Mouse (Mus musculus) testis, postnatal 14 days (tissue): ENCODE results near the gene Rwdd4a.

ENCODE experiments used
- DNase-seq: peaks from one replicate; pipeline ENCODE4 v3.0.0; 2021; ENCODE audit warnings: low spot score

The Rwdd4a gene

GRCm38 (mm10) chr8:47533344-47534125 lies at the start of gene Rwdd4a, which contains the start of gene Trappc11:
Gene Rwdd4a, plus strand, starts transcription at chr8:47533664.
Gene Trappc11, minus strand, starts transcription at chr8:47533470.
- DNase-seq, result peak; percentile 96

DNA sequence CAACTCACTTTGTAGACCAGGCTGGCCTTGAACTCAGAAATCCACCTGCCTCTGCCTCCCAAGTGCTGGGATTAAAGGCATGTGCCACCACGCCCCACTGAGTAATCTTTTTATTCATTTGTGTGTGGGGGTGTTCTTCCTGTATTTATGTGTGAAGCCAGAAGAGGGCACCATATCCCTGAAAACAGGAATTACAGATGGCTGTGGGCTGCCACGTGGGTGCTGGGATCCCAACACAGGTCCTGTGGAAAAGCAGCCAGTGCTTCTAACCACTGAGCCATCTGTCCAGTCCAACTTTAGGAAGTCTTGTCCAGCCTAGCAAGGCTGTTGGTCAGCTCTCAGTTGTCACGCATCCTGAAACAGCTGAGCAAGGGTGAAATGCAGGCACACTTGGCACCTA lies 46.2 kb upstream of the Rwdd4a start:
- no peak for DNase-seq

- no peak for DNase-seq
Observed at GRCm38 (mm10) chr8:47493106-47493505, 40.4 kb upstream of the Rwdd4a start.

DNA sequence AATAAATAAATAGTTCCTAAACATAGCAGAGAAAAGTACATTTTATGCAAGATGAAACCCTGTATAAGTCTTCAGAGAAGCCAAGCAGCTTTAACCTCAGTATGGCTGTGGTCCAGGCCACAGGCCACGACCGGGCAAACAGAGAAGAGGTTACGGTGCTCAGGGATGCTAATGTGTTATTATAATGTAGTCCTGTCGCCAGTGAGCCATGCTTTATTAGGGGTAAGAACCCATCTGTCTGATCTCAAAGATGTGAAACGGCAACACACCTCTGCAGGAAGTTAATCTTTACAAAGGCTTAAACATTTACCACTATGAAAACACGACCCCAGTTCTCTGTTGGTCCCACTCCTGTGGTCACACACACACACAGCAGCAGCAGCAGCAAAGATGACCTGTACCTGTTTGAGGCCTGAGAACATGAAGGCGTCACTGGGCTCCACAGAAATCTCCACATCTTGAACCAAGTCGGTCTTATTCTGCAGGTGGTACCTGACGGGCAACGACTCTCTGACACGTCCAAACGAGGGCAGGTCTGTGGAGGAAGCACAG lies 38.8 kb upstream of the Rwdd4a start:
- no peak for DNase-seq

- no peak for DNase-seq
Observed at GRCm38 (mm10) chr8:47495428-47495827, 38.0 kb upstream of the Rwdd4a start.

- no peak for DNase-seq
Observed at GRCm38 (mm10) chr8:47501994-47502393, 31.5 kb upstream of the Rwdd4a start.

DNA sequence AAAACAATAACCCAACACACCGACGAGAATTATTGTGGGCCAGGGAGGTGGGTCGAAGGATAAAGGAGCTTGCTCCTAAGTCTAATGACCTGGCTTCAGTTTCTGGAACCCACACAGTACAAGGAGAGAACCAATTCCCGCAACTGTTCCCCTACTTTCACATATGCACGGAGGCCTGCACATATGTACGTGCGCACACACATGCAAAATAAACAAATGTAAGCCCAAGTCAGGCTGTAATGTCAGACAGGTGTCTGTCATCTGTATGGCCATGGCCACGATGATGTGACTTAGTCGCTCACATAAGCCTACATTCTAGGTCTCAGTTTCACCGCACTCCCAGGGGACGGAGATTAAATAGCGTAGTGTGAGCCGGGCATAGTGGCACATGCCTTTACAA lies 30.9 kb upstream of the Rwdd4a start:
- DNase-seq, result no peak

- no peak for DNase-seq
Observed at GRCm38 (mm10) chr8:47505431-47505830, 28.0 kb upstream of the Rwdd4a start.

DNA sequence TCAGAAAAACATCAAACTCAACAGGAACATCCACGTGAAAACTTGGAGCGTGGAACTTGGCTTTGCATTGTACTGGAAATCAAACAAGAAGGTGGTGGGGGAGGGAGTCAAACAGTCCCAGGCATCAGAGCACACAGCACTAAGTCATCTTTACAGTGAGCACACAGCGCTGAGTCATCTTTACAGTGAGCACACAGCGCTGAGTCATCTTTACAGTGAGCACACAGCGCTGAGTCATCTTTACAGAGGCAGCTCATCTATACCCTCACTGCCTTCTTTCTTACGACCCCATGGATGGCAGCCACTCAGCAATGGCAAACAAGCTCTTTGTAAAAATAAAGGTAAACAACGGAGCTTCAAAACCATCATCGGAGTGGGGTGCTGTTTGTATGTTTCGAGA lies 22.5 kb upstream of the Rwdd4a start:
- no peak for DNase-seq

DNA sequence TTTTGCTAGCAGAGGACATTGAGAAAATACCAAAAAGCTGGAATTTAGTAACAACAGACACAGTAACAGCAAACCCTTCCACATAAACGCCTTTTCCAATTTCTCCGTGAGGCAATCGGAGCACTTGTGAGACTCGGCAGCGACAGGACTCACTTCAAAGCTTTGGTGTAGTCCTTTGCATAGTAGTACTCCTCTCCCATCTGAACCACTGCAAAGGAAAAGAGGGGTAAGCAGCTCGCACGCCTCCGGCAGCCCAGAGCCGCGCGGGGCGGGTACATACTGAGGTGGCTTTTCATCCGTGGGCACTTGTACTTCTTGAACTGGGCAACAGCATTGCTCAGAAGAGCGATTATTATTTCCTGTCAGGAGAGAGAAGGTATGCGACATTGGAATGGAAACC lies 19.9 kb upstream of the Rwdd4a start:
- no peak for DNase-seq

DNA sequence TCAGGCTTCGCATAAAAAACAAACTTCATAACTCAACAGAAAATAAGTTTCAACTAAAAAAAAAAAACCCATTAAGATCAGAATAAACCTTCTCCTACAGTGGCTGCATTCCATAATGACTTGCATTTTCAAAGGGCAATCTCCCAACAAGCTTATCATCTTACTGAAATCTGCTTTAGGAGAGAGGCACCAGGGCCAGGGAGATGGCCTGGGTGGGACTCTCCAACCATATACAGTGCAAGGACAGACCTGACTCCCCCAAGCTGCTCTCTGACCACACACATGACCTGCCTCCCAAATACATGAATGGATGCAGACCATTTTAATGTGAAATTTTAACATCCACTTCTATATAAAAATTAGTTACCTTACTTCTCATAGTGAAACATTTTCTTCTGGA lies 5.4 kb upstream of the Rwdd4a start:
- DNase-seq, result no peak

DNA sequence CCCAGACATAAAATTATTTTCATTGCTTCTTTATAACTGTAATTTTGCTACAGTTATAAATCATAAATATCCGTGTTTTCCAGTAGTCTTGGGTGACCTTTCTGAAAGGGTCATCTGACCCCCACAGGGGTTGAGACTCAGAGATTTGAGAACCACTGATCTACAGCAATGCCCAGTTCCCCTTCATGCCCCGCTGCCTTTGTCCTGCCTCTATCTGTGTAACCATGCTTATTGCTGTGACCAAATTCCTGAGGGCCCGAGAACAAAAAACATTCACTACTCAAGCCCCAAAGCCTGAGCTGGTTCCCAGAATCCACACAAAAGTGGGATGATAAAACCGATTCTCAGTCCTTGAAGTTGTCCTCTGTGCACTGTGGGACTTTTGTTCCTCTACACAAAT lies 4.9 kb downstream of the Rwdd4a start:
- no peak for DNase-seq

DNA sequence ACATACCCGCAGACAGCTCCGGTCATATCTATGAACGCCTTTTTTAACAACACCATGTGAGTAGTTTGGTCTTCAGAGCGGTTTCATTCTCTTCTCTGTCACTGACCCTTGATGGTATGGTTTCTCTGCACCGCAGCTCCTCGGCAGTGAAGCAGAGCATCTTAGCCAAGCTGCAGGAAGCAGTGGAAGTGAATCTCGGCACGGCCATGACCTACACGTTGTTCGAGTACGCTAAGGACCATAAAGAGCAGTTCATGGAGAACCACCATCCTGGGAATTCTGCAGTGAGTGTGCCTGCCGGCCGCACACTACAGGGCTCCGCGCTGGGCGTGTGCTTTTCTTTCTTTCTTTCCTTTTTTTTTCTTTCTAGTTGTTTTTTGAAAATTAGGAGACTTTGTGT lies 9.3 kb downstream of the Rwdd4a start:
- DNase-seq, result no peak

DNA sequence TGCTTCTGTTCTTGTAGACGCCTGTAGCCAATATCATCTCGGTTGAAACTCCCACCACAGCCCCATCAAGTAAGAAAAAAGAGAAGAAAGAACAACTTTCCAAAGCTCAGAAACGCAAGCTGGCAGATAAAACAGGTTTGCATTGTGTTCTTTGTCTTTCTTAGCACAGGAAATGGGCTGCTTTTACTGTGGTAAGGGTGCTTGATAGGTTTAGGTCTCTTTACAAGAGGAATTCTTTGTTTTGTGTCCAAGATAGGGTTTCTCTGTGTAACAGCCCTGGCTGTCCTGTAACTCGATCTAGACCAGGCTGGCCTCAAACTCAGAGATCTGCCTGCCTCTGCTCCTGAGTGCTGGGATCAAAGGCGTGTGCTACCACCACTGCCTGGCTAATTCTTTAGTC lies 10.6 kb downstream of the Rwdd4a start:
- DNase-seq, result no peak

- no peak for DNase-seq
Observed at GRCm38 (mm10) chr8:47547102-47547501, 13.6 kb downstream of the Rwdd4a start.

DNA sequence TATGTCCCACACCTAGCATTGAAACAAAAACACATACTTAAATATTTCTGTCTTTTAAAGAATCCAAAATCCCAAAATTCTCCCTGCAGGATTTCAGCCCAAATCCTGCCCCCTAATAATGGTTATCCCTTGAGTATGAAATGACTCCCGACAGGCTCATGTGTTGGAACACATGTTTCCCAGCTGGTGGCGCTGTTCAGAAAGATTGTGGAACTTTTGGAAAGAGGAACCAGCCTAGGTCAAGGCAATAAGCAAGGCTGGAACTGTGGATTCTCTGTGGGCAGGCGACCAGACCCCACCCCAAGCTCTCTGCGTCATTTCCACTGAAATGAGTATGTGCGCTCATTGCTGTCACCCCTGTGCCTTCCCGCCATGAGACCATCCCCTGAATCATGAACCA lies 20.1 kb downstream of the Rwdd4a start:
- no peak for DNase-seq

GRCm38 (mm10) chr8:47556446-47556845 lies 23.0 kb downstream of the Rwdd4a start:
- DNase-seq, result no peak

DNA sequence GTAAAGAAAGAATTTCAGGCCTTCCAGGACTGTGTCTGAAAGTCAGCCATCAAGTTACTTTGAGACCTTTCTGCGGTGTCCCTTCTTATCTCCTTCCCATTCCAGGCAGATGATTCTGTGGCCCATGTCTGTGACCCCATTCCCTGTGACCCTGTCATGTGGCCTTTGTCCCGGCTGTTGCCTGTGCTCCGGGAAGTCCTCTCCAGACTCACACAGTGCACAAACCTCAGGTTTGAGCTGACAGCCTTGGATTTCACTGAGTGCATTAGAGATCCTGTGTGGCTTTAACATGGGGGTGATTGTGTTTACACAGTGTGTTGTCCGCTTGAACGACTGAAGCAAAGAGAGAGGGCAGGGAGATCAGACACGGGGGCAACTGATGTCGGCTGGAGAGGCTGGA lies 24.8 kb downstream of the Rwdd4a start:
- no peak for DNase-seq

DNA sequence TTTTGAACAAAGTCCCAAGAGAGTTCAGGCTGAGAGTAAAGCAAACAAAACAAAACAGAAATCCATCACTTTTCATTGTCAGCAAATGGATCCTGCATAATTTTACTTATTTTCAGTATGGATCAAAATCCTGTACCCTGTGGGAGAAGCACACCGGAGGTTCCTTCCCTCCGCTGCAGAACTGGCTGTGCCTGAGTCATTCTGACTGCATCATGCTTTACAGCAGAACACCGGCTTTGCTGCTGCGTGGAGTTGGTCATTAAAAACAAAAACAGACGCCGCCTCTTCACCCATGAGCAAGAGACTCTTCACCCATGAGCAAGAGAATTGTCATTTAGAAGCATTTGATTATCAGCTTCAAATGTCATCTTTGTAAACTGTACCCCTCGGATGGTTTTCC lies 27.3 kb downstream of the Rwdd4a start:
- DNase-seq, result no peak

- no peak for DNase-seq
Observed at GRCm38 (mm10) chr8:47566551-47566950, 33.1 kb downstream of the Rwdd4a start.

GRCm38 (mm10) chr8:47568098-47568497 lies 34.6 kb downstream of the Rwdd4a start:
- no peak for DNase-seq

DNA sequence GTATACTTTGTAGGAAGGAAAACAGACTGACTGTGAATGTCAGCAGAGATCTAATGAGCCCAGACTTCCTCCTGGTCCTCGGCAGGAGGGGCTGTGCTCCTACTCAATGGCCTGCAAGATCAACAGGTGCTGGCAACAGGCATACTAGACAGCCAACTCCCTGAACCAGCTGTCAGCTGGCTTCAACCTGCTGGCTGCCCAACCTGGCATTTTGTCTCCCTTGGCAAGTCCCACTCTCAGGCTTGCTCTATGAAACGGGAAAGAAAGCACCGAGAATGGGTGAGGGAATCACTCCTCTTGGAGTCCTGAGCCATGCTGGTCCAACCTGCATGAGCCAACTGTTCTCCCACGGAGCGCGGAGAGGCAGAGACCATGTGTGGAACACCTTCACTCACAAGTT lies 36.7 kb downstream of the Rwdd4a start:
- DNase-seq, result no peak

GRCm38 (mm10) chr8:47573482-47573881 lies 40.0 kb downstream of the Rwdd4a start:
- DNase-seq, result no peak

GRCm38 (mm10) chr8:47581454-47581853 lies 48.0 kb downstream of the Rwdd4a start:
- DNase-seq, result no peak
